ENCODE assay signal across 9 mouse cellular contexts in the genomic region with DNA sequence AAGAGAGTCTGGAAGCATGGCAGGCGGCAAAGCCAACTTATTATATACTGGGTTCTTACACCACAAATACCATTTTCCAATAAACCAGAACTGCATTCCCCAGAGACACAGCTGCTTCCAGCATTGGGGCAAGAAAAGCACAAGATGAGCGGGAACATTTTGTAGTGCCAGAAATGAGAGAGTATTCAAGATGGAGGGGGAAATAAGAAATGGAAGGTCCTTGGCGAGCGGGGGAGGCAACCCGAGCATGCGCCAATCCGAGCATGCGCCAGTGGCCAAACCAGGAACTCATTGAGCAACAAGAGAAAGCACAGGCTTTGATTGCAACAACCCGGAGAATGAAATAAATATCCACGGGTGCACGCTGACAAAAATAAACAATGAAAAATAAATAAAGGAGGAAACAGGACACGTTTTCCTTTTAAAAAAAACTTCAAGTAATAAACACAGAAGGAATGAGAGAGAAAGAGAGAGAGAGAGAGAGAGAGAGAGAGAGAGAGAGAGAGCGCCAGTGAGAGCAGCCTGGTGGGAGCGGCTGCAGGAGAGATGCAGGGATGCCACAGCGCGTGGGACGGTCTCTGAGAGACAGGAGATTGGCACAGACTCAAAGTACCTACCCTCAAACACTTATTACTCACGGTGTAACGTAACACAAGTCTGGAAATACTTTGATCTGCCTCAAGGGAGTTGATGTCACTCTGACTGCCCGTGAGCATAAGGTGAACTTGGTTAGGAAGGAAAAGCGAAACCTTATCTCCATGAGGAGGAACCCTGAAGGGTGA. TPM values are rescaled to one million over a fixed set of nuclear protein-coding genes. Genes with fewer than 3 reads are reported as not detected.
DNase-seq lines count a peak whose midpoint lies in the region; ATAC-seq and TF ChIP-seq lines count a peak whose summit lies in the region.
"Had no signal": no experiment of that assay in that cellular context is flagged by ENCODE, and none has a peak within 500 bp of the region (broad histone marks: within the 10 kb centered on the region; RNA-seq: fewer than 3 reads in every experiment).

No protein-coding gene starts in this region.

- 0 out of 2 replicates have a peak overlapping the region, but pooled peaks have one; percentile 3 for H3K27ac ChIP-seq in embryonic facial prominence, embryonic 12.5 days
- H3K27ac ChIP-seq in embryonic facial prominence, embryonic 10.5 days (replicated peaks), result no peak overlapping the region
- no peak overlapping the region for H3K27ac ChIP-seq in lung, postnatal 0 days (ENCODE audit: low read length)
- H3K27ac ChIP-seq in forebrain, embryonic 12.5 days, result no peak overlapping the region
- H3K27ac ChIP-seq: neural tube, embryonic 12.5 days had no signal

- H3K4me3 ChIP-seq in embryonic facial prominence, embryonic 12.5 days, result no peak overlapping the region
- no peak overlapping the region for H3K4me3 ChIP-seq in embryonic facial prominence, embryonic 10.5 days
- H3K4me3 ChIP-seq in lung, postnatal 0 days (ENCODE audit: low read depth, low read length), result no peak overlapping the region
- no peak overlapping the region for H3K4me3 ChIP-seq in forebrain, embryonic 12.5 days (replicated peaks)
- H3K4me3 ChIP-seq: neural tube, embryonic 12.5 days had no signal

- ATAC-seq in embryonic facial prominence, embryonic 12.5 days (ENCODE audit: insufficient number of reproducible peaks, insufficient read depth, low FRiP score, low TSS enrichment), result no peak
- peak; percentile 60 for ATAC-seq in lung, postnatal 0 days
- no peak for ATAC-seq in forebrain, embryonic 12.5 days (ENCODE audit: low FRiP score)
- no peak for ATAC-seq in activated CD4-positive, CD25-positive, alpha-beta regulatory T cell, adult 4 months

- H3K36me3 ChIP-seq in embryonic facial prominence, embryonic 12.5 days, result no peaks in the 10 kb centered on the region
- no peaks in the 10 kb centered on the region for H3K36me3 ChIP-seq in embryonic facial prominence, embryonic 10.5 days (replicated peaks)
- no peaks in the 10 kb centered on the region for H3K36me3 ChIP-seq in lung, postnatal 0 days (ENCODE audit: insufficient read depth, low read length)
- H3K36me3 ChIP-seq in forebrain, embryonic 12.5 days (replicated peaks), result no peaks in the 10 kb centered on the region
- H3K36me3 ChIP-seq: neural tube, embryonic 12.5 days had no signal

- no peaks in the 10 kb centered on the region for H3K27me3 ChIP-seq in embryonic facial prominence, embryonic 12.5 days
- H3K27me3 ChIP-seq in embryonic facial prominence, embryonic 10.5 days (replicated peaks; ENCODE audit: low read depth, poor library complexity, severe bottlenecking), result no peaks in the 10 kb centered on the region
- no peaks in the 10 kb centered on the region for H3K27me3 ChIP-seq in lung, postnatal 0 days (replicated peaks; ENCODE audit: insufficient read depth, low read length)
- H3K27me3 ChIP-seq in forebrain, embryonic 12.5 days, result no peaks in the 10 kb centered on the region
- H3K27me3 ChIP-seq: neural tube, embryonic 12.5 days had no signal

- H3K4me1 ChIP-seq in embryonic facial prominence, embryonic 12.5 days, result peaks cover 15% of the 10 kb centered on the region
- H3K4me1 ChIP-seq in embryonic facial prominence, embryonic 10.5 days, result peaks cover 22% of the 10 kb centered on the region
- peaks cover 8% of the 10 kb centered on the region; the same call in 1 of the 2 replicates for H3K4me1 ChIP-seq in lung, postnatal 0 days (ENCODE audit: insufficient read depth, low read depth, low read length)
- H3K4me1 ChIP-seq in forebrain, embryonic 12.5 days, result peaks cover 15% of the 10 kb centered on the region

- no peaks in the 10 kb centered on the region for H3K9me3 ChIP-seq in embryonic facial prominence, embryonic 12.5 days
- no peaks in the 10 kb centered on the region for H3K9me3 ChIP-seq in embryonic facial prominence, embryonic 10.5 days
- no peaks in the 10 kb centered on the region for H3K9me3 ChIP-seq in lung, postnatal 0 days (ENCODE audit: low read length)
- H3K9me3 ChIP-seq in forebrain, embryonic 12.5 days, result no peaks in the 10 kb centered on the region
- H3K9me3 ChIP-seq: neural tube, embryonic 12.5 days had no signal

- no peak overlapping the region for H3K9ac ChIP-seq in embryonic facial prominence, embryonic 12.5 days
- H3K9ac ChIP-seq in lung, postnatal 0 days (replicated peaks; ENCODE audit: low read depth), result no peak overlapping the region
- H3K9ac ChIP-seq in forebrain, embryonic 12.5 days, result no peak overlapping the region
- H3K9ac ChIP-seq: neural tube, embryonic 12.5 days had no signal

- 67% methylated on average over 21 of the region's 21 CpGs for WGBS in embryonic facial prominence, embryonic 12.5 days
- WGBS in embryonic facial prominence, embryonic 10.5 days, result 79% methylated on average over 21 of the region's 21 CpGs
- 44% methylated on average over 21 of the region's 21 CpGs for WGBS in lung, postnatal 0 days
- WGBS in forebrain, embryonic 12.5 days, result 86% methylated on average over 21 of the region's 21 CpGs

- TF ChIP-seq EP300 in lung, postnatal 0 days (IDR thresholded peaks at IDR 0.05), result 0 out of 2 replicates have a peak, but pooled peaks have one; percentile 24

- no peak for DNase-seq in embryonic facial prominence, embryonic 10.5 days (ENCODE audit: low spot score)
- peak; percentile 15 to 49 for DNase-seq in adrenal gland, postnatal 36 days
- peak; percentile 42 for DNase-seq in kidney, postnatal 14 days
- DNase-seq in lung, postnatal 0 days (ENCODE audit: low spot score), result peak; percentile 82
- no peak for DNase-seq in Muller cell, postnatal 12 days (ENCODE audit: inconsistent ontology term)

- TF ChIP-seq CTCF in lung, postnatal 0 days (IDR thresholded peaks at IDR 0.05), result no peak

- no peak overlapping the region for H3K4me2 ChIP-seq in embryonic facial prominence, embryonic 12.5 days (replicated peaks)
- peak overlapping the region; percentile 31; the same call in 1 of the 2 replicates for H3K4me2 ChIP-seq in lung, postnatal 0 days (replicated peaks; ENCODE audit: low read depth, low read length)
- H3K4me2 ChIP-seq in forebrain, embryonic 12.5 days, result no peak overlapping the region
- H3K4me2 ChIP-seq: neural tube, embryonic 12.5 days had no signal

RNA-seq across cellular contexts. Expression of gene S1pr3, which starts 34.2 kb away (rescaled TPM):
- 140 and 144 TPM in 2 replicates for polyA plus RNA-seq in embryonic facial prominence, embryonic 12.5 days (2016; fragmentation: Nextera tagmentation; extraction: Ambion mirVana)
- polyA plus RNA-seq in embryonic facial prominence, embryonic 10.5 days (2016; fragmentation: Nextera tagmentation; extraction: Ambion mirVana), result 50.4 and 67.6 TPM in 2 replicates
- 10 to 100 TPM; 18.0 to 18.4 TPM for total RNA-seq in adrenal gland, postnatal 36 days (2021)
- 44.5 and 51.3 TPM in 2 replicates for polyA plus RNA-seq in lung, postnatal 0 days (2015; fragmentation: Nextera tagmentation; extraction: Ambion mirVana)
- 27.8 and 32.0 TPM in 2 replicates for polyA plus RNA-seq in forebrain, embryonic 12.5 days (2016; fragmentation: Nextera tagmentation; extraction: Ambion mirVana)
- under 1 TPM in 1 of 2 experiments, not detected in 1; 0.17 TPM for polyA plus RNA-seq in activated CD4-positive, CD25-positive, alpha-beta regulatory T cell, adult 4 months (2017; shearing (Covaris generic))

Comparison
In these comparisons a context has a peak if more than half of its experiments do, and no peak if none do; other contexts are left out.
1. DNase-seq: peak in adrenal gland, postnatal 36 days (2 of 2), kidney, postnatal 14 days (single experiment) and lung, postnatal 0 days (single experiment); none in embryonic facial prominence, embryonic 10.5 days (single experiment) and Muller cell, postnatal 12 days (single experiment).
2. RNA of gene S1pr3, which starts 34.2 kb away (polyA plus RNA-seq): 140 to 144 TPM in embryonic facial prominence, embryonic 12.5 days, 50.4 to 67.6 TPM in embryonic facial prominence, embryonic 10.5 days, 44.5 to 51.3 TPM in lung, postnatal 0 days and 27.8 to 32.0 TPM in forebrain, embryonic 12.5 days; 0.17 TPM in activated CD4-positive, CD25-positive, alpha-beta regulatory T cell, adult 4 months; every median in the first group is over 10 times any median in the second.